Mouse (Mus musculus) CH12F3 (cell line): ENCODE measurements at regions not wholly inside any gene's neighbourhood (a gene's known extent, or its start where the extent isn't known, plus 50 kb on each side); places are given as distances from the start of the nearest gene placed in this dataset.

ENCODE experiments used
- in situ Hi-C: fragments of 300-500 bp; cut with MboI; formaldehyde crosslinking; loops from 2 replicates; pipeline ENCODE4 v1.14.3; 2020; ENCODE audit warnings: low sequenced_read_pairs

GRCm38 (mm10) chr6:31307047-31307633, 91.4 kb upstream of the Mkln1 start:
- in situ Hi-C loops, result no loop called here

- in situ Hi-C loops, result no loop called here
Observed at GRCm38 (mm10) chr6:31307899-31308298, 90.6 kb upstream of the Mkln1 start.

GRCm38 (mm10) chr6:31310660-31311059, 87.9 kb upstream of the Mkln1 start:
- in situ Hi-C loops, result no loop called here

- in situ Hi-C loops, result no loop called here
Observed at GRCm38 (mm10) chr6:31313869-31314470, 84.6 kb upstream of the Mkln1 start.

- in situ Hi-C loops, result no loop called here
Observed at GRCm38 (mm10) chr6:31317741-31318225, 80.8 kb upstream of the Mkln1 start.

- in situ Hi-C loops, result no loop called here
Observed at GRCm38 (mm10) chr6:31318506-31318905, 80.0 kb upstream of the Mkln1 start.

- in situ Hi-C loops, result no loop called here
Observed at GRCm38 (mm10) chr6:31319431-31319830, 79.1 kb upstream of the Mkln1 start.

GRCm38 (mm10) chr6:31320141-31320830, 78.2 kb upstream of the Mkln1 start:
- in situ Hi-C loops, result no loop called here

GRCm38 (mm10) chr6:31321066-31321846, 77.3 kb upstream of the Mkln1 start:
- in situ Hi-C loops, result no loop called here

GRCm38 (mm10) chr6:31321902-31322301, 76.6 kb upstream of the Mkln1 start:
- in situ Hi-C loops, result no loop called here

- in situ Hi-C loops, result no loop called here
Observed at GRCm38 (mm10) chr6:31323228-31324190, 75.0 kb upstream of the Mkln1 start.

- in situ Hi-C loops, result no loop called here
Observed at GRCm38 (mm10) chr6:31324717-31325116, 73.8 kb upstream of the Mkln1 start.

- in situ Hi-C loops, result no loop called here
Observed at GRCm38 (mm10) chr6:31325621-31326020, 72.9 kb upstream of the Mkln1 start.

GRCm38 (mm10) chr6:31330327-31330726, 68.2 kb upstream of the Mkln1 start:
- in situ Hi-C loops, result no loop called here

GRCm38 (mm10) chr6:31330868-31331267, 67.7 kb upstream of the Mkln1 start:
- in situ Hi-C loops, result no loop called here

- in situ Hi-C loops, result no loop called here
Observed at GRCm38 (mm10) chr6:31332254-31332653, 66.3 kb upstream of the Mkln1 start.

GRCm38 (mm10) chr6:31332714-31333113, 65.8 kb upstream of the Mkln1 start:
- in situ Hi-C loops, result no loop called here

- in situ Hi-C loops, result no loop called here
Observed at GRCm38 (mm10) chr6:31333228-31333922, 65.2 kb upstream of the Mkln1 start.

- in situ Hi-C loops, result no loop called here
Observed at GRCm38 (mm10) chr6:31334086-31334485, 64.4 kb upstream of the Mkln1 start.
